Mouse (Mus musculus): ENCODE data around the gene Pgm1. TPM values are rescaled to one million over a fixed set of nuclear protein-coding genes. Genes with fewer than 3 reads are reported as not detected.

Gene Pgm1
- polyA plus RNA-seq, 1 experiment = 6.2 TPM

GRCm38 (mm10) chr4:99986609-99987008, 57.4 kb downstream of the Pgm1 start:
- Histone ChIP-seq H3K27ac (ENCODE audit: control insufficient read depth, insufficient read depth, low read depth, low read length) (no peak overlapping the region), H3K27me3 (ENCODE audit: control insufficient read depth, insufficient read depth, low read length) (no peaks in the 10 kb centered on the region), H3K4me1 (ENCODE audit: control insufficient read depth, insufficient read depth, low read length) (no peaks in the 10 kb centered on the region), H3K36me3 (ENCODE audit: control insufficient read depth, insufficient read depth, low read length) (no peaks in the 10 kb centered on the region), H3K4me3 (ENCODE audit: control insufficient read depth, low read depth, low read length) (no peak overlapping the region)
- TF ChIP-seq POLR2A (IDR thresholded peaks at IDR 0.05; ENCODE audit: control insufficient read depth, low read depth, low read length) (no peak), CTCF (IDR thresholded peaks at IDR 0.05; ENCODE audit: control insufficient read depth, insufficient read depth, insufficient replicate concordance, low read depth, low read length) (no peak)

- Histone ChIP-seq H3K27me3 (ENCODE audit: control insufficient read depth, insufficient read depth, low read length) (no peaks in the 10 kb centered on the region), H3K4me3 (ENCODE audit: control insufficient read depth, low read depth, low read length) (no peak overlapping the region)
- TF ChIP-seq POLR2A (IDR thresholded peaks at IDR 0.05; ENCODE audit: control insufficient read depth, low read depth, low read length) (no peak), CTCF (IDR thresholded peaks at IDR 0.05; ENCODE audit: control insufficient read depth, insufficient read depth, insufficient replicate concordance, low read depth, low read length) (no peak)
Observed at GRCm38 (mm10) chr4:99988771-99989170, 59.6 kb downstream of the Pgm1 start.

GRCm38 (mm10) chr4:100000971-100001370, 71.8 kb downstream of the Pgm1 start:
- no peak overlapping the region for H3K4me3 ChIP-seq (ENCODE audit: control insufficient read depth, low read depth, low read length)
- no peak overlapping the region for H3K27ac ChIP-seq (ENCODE audit: control insufficient read depth, insufficient read depth, low read depth, low read length)
- no peaks in the 10 kb centered on the region for H3K27me3 ChIP-seq (ENCODE audit: control insufficient read depth, insufficient read depth, low read length)
- no peaks in the 10 kb centered on the region for H3K4me1 ChIP-seq (ENCODE audit: control insufficient read depth, insufficient read depth, low read length)
- no peaks in the 10 kb centered on the region for H3K36me3 ChIP-seq (ENCODE audit: control insufficient read depth, insufficient read depth, low read length)
- no peak for TF ChIP-seq CTCF (IDR thresholded peaks at IDR 0.05; ENCODE audit: control insufficient read depth, insufficient read depth, insufficient replicate concordance, low read depth, low read length)
- TF ChIP-seq POLR2A (IDR thresholded peaks at IDR 0.05; ENCODE audit: control insufficient read depth, low read depth, low read length) = no peak

More at GRCm38 (mm10) chr4:99988771-99989170, 59.6 kb downstream of the Pgm1 start:
- no peak overlapping the region for H3K27ac ChIP-seq (ENCODE audit: control insufficient read depth, insufficient read depth, low read depth, low read length)
- no peaks in the 10 kb centered on the region for H3K4me1 ChIP-seq (ENCODE audit: control insufficient read depth, insufficient read depth, low read length)
- no peaks in the 10 kb centered on the region for H3K36me3 ChIP-seq (ENCODE audit: control insufficient read depth, insufficient read depth, low read length)

DNA sequence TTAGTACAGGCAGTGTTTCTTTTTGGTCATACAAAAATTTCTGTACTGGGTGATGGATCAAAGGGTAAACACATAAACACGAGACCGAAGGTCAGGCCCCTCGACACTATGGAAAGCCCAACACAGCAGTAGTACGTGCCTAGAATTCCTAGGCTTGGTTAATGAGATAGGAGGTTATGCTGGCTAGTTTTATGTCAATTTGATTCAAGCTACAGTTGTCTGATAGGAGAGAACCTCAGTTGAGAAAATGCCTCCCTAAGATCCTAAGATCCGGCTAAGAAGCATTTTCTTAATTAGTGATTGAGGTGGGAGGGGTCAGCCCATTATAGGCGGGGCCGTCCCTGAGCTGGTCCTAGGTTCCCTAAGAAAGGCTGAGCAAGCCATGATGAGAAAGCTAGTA, 72.6 kb downstream of the Pgm1 start:
- no peak for TF ChIP-seq POLR2A (IDR thresholded peaks at IDR 0.05; ENCODE audit: control insufficient read depth, low read depth, low read length)
- H3K27me3 ChIP-seq (ENCODE audit: control insufficient read depth, insufficient read depth, low read length) = no peaks in the 10 kb centered on the region
- no peak overlapping the region for H3K4me3 ChIP-seq (ENCODE audit: control insufficient read depth, low read depth, low read length)
- H3K4me1 ChIP-seq (ENCODE audit: control insufficient read depth, insufficient read depth, low read length) = no peaks in the 10 kb centered on the region
- no peak overlapping the region for H3K27ac ChIP-seq (ENCODE audit: control insufficient read depth, insufficient read depth, low read depth, low read length)
- no peaks in the 10 kb centered on the region for H3K36me3 ChIP-seq (ENCODE audit: control insufficient read depth, insufficient read depth, low read length)

DNA sequence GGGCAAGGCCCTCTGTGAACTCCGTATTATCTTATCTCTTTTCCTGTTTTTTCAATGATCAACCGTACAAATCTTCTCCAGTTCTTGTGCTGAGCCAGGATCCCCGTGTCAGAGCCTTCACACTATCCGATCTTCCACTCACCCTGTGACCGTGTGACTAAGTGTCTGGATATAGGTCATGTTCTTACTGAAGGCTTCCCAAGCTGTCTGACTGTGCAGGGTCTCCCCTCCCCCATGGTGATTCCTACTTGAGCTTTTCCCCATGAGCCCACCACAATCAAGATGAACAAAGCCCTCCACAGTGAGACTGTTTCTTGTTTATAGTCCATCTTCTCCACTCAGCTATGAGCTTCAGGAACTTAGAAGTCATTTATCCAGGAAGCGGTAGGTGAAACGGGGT, 78.5 kb downstream of the Pgm1 start:
- no peaks in the 10 kb centered on the region; the same call in 1 of the 2 replicates for H3K4me1 ChIP-seq (ENCODE audit: control insufficient read depth, insufficient read depth, low read length)
- H3K27me3 ChIP-seq (ENCODE audit: control insufficient read depth, insufficient read depth, low read length) = no peaks in the 10 kb centered on the region
- no peak overlapping the region for H3K4me3 ChIP-seq (ENCODE audit: control insufficient read depth, low read depth, low read length)
- H3K36me3 ChIP-seq (ENCODE audit: control insufficient read depth, insufficient read depth, low read length) = no peaks in the 10 kb centered on the region
- no peak for TF ChIP-seq POLR2A (IDR thresholded peaks at IDR 0.05; ENCODE audit: control insufficient read depth, low read depth, low read length)
- no peak for TF ChIP-seq CTCF (IDR thresholded peaks at IDR 0.05; ENCODE audit: control insufficient read depth, insufficient read depth, insufficient replicate concordance, low read depth, low read length)
- H3K27ac ChIP-seq (ENCODE audit: control insufficient read depth, insufficient read depth, low read depth, low read length) = no peak overlapping the region

- no peaks in the 10 kb centered on the region for H3K36me3 ChIP-seq (ENCODE audit: control insufficient read depth, insufficient read depth, low read length)
- TF ChIP-seq CTCF (IDR thresholded peaks at IDR 0.05; ENCODE audit: control insufficient read depth, insufficient read depth, insufficient replicate concordance, low read depth, low read length) (peak; percentile 50; the same call in 1 of the 2 replicates), POLR2A (IDR thresholded peaks at IDR 0.05; ENCODE audit: control insufficient read depth, low read depth, low read length) (no peak)
- H3K27ac ChIP-seq (ENCODE audit: control insufficient read depth, insufficient read depth, low read depth, low read length) = no peak overlapping the region
- no peak overlapping the region for H3K4me3 ChIP-seq (ENCODE audit: control insufficient read depth, low read depth, low read length)
- no peaks in the 10 kb centered on the region for H3K27me3 ChIP-seq (ENCODE audit: control insufficient read depth, insufficient read depth, low read length)
- H3K4me1 ChIP-seq (ENCODE audit: control insufficient read depth, insufficient read depth, low read length) = no peaks in the 10 kb centered on the region; the same call in 1 of the 2 replicates
Observed at GRCm38 (mm10) chr4:100008371-100009090, 79.3 kb downstream of the Pgm1 start.

DNA sequence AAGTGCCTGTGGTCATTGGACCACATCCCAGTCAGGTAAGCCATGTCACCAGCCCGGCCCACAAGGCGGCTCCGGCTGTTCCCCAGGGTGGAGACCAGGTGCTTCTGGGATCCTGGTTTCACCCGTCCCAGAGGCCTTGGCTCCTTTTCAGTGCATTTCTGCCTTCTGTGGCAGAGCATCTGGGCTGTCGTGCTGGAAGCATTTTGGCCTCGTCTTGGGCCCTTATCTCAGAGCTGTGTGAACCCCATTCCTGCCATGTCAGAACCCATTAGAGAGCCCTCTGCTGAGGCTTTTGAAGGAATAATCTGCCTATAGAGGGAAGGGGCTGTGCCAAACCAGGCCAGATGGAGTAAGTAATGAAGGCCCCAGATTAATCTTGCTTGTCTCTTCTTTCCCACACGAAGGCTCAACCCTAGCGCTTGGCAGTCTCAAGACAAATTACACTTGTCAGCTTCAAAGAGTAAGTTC, 80.0 kb downstream of the Pgm1 start:
- no peak for TF ChIP-seq CTCF (IDR thresholded peaks at IDR 0.05; ENCODE audit: control insufficient read depth, insufficient read depth, insufficient replicate concordance, low read depth, low read length)
- TF ChIP-seq POLR2A (IDR thresholded peaks at IDR 0.05; ENCODE audit: control insufficient read depth, low read depth, low read length) = no peak
- Histone ChIP-seq H3K4me3 (ENCODE audit: control insufficient read depth, low read depth, low read length) (no peak overlapping the region), H3K27me3 (ENCODE audit: control insufficient read depth, insufficient read depth, low read length) (no peaks in the 10 kb centered on the region), H3K4me1 (ENCODE audit: control insufficient read depth, insufficient read depth, low read length) (no peaks in the 10 kb centered on the region; the same call in 1 of the 2 replicates), H3K27ac (ENCODE audit: control insufficient read depth, insufficient read depth, low read depth, low read length) (no peak overlapping the region), H3K36me3 (ENCODE audit: control insufficient read depth, insufficient read depth, low read length) (no peaks in the 10 kb centered on the region)
